Mouse (Mus musculus) midbrain, embryonic 11.5 days (tissue): ENCODE results near the gene Aldh9a1. TPM values are rescaled to one million over a fixed set of nuclear protein-coding genes. Genes with fewer than 3 reads are reported as not detected.
"Not testable (repeated sequence)": the region's sequence is repeated elsewhere in the genome, so short reads cannot be mapped to it uniquely, and the experiment has no call there.

ENCODE experiments used
- ATAC-seq: fragments of 200-750 bp; cut with Nextera tagmentation; 2 replicates; pipeline ENCODE4 v1.8.0; 2017; ENCODE audit warnings: moderate TSS enrichment, moderate library complexity; ENCODE audit not compliant: low FRiP score
- DNase-seq: peaks from one replicate; pipeline ENCODE4 v3.0.0; 2015; ENCODE audit warnings: low spot score; ENCODE audit errors: missing footprints
- H3K27ac ChIP-seq: fragments of 300-500 bp; sonication (generic); 2 replicates; pipeline ENCODE4 v1.5.1; 2014; ENCODE audit warnings: low read depth, low read length
- H3K27me3 ChIP-seq: fragments of 300-500 bp; sonication (generic); 2 replicates; pipeline ENCODE4 v1.6.1; 2014; ENCODE audit warnings: mild to moderate bottlenecking, low read length, moderate library complexity, mixed read lengths; ENCODE audit not compliant: control insufficient read depth, insufficient read depth
- H3K36me3 ChIP-seq: fragments of 300-500 bp; sonication (generic); 2 replicates; pipeline ENCODE4 v1.6.1; 2014; ENCODE audit warnings: mild to moderate bottlenecking, low read length, moderate library complexity, mixed read lengths; ENCODE audit not compliant: control insufficient read depth, insufficient read depth
- H3K4me1 ChIP-seq: fragments of 300-500 bp; sonication (generic); 2 replicates; pipeline ENCODE4 v1.6.1; 2014; ENCODE audit warnings: low read length; ENCODE audit not compliant: control insufficient read depth, insufficient read depth
- H3K4me2 ChIP-seq: fragments of 300-500 bp; sonication (generic); 2 replicates; pipeline ENCODE4 v1.6.1; 2014; ENCODE audit warnings: mild to moderate bottlenecking, moderate library complexity
- H3K4me3 ChIP-seq: fragments of 300-500 bp; sonication (generic); 2 replicates; pipeline ENCODE4 v1.5.1; 2014; ENCODE audit warnings: low read depth, low read length
- H3K9ac ChIP-seq: fragments of 300-500 bp; sonication (generic); 2 replicates; pipeline ENCODE4 v1.6.1; 2014; ENCODE audit warnings: low read length
- H3K9me3 ChIP-seq: fragments of 300-500 bp; sonication (generic); 2 replicates; pipeline ENCODE4 v1.6.1; 2016; ENCODE audit warnings: low read length; ENCODE audit not compliant: control insufficient read depth
- WGBS: fragments of 180-500 bp; shearing (Covaris S2); extraction: QIAGEN DNeasy Blood & Tissue Kit; methylation state at CpG from one replicate; pipeline ENCODE4 v1.1.7; 2014; 5-methylcytosine and 5-hydroxymethylcytosine counted together
- polyA plus RNA-seq: library from polyadenylated mRNA; unstranded; fragments of >200 nt; fragmentation: Nextera tagmentation; extraction: Ambion mirVana; gene quantifications from 2 replicates; pipeline ENCODE4 v1.2.1, GENCODE M21; 2014

Gene Aldh9a1
- polyA plus RNA-seq, 1 experiment from 2014 or later: 36.5 TPM

GRCm38 (mm10) chr1:167345994-167346520 is 3.7 kb upstream of the Aldh9a1 start:
- not testable (repeated sequence) for H3K4me1 ChIP-seq, H3K4me2 ChIP-seq, H3K9me3 ChIP-seq, ATAC-seq, H3K27ac ChIP-seq, H3K9ac ChIP-seq, DNase-seq, H3K4me3 ChIP-seq, H3K36me3 ChIP-seq, H3K27me3 ChIP-seq
- 91% methylated on average over 10 of the region's 10 CpGs for WGBS

- DNase-seq, H3K4me2 ChIP-seq, H3K4me1 ChIP-seq, H3K4me3 ChIP-seq, ATAC-seq, H3K36me3 ChIP-seq, H3K9me3 ChIP-seq, H3K27ac ChIP-seq, H3K9ac ChIP-seq, H3K27me3 ChIP-seq: not testable (repeated sequence)
- WGBS: 56% methylated on average over 3 of the region's 3 CpGs
These were observed 585 bp upstream of the Aldh9a1 start for GRCm38 (mm10) chr1:167349206-167349605.

GRCm38 (mm10) chr1:167350597-167351415 is 1.0 kb downstream of the Aldh9a1 start:
- 37% methylated on average over 13 of the region's 13 CpGs for WGBS
- Histone ChIP-seq H3K4me1 (no peaks in the 10 kb centered on the region), H3K27ac (no peak overlapping the region), H3K4me3 (peak overlapping the region; percentile 68), H3K36me3 (peaks cover 2% of the 10 kb centered on the region; the same call in 1 of the 2 replicates), H3K4me2 (peak overlapping the region; percentile 68), H3K9ac (peak overlapping the region; percentile 78), H3K27me3 (no peaks in the 10 kb centered on the region), H3K9me3 (no peaks in the 10 kb centered on the region)
- DNase-seq (no peak), ATAC-seq (no peak)

GRCm38 (mm10) chr1:167352403-167352802 is 2.6 kb downstream of the Aldh9a1 start:
- ATAC-seq: no peak
- Histone ChIP-seq H3K27ac (no peak overlapping the region), H3K9me3 (no peaks in the 10 kb centered on the region), H3K9ac (no peak overlapping the region), H3K4me1 (no peaks in the 10 kb centered on the region), H3K36me3 (peaks cover 2% of the 10 kb centered on the region; the same call in 1 of the 2 replicates), H3K4me3 (no peak overlapping the region), H3K4me2 (no peak overlapping the region), H3K27me3 (no peaks in the 10 kb centered on the region)
- DNase-seq: no peak
- WGBS: 95% methylated on average over 14 of the region's 14 CpGs

- Histone ChIP-seq H3K4me1 (no peaks in the 10 kb centered on the region), H3K4me3 (no peak overlapping the region), H3K9me3 (no peaks in the 10 kb centered on the region), H3K9ac (no peak overlapping the region), H3K4me2 (no peak overlapping the region), H3K27ac (no peak overlapping the region), H3K27me3 (no peaks in the 10 kb centered on the region), H3K36me3 (peaks cover 5% of the 10 kb centered on the region; the same call in 1 of the 2 replicates)
- ATAC-seq (no peak), DNase-seq (no peak)
- 93% methylated on average over 9 of the region's 9 CpGs for WGBS
These were observed 7.6 kb downstream of the Aldh9a1 start for GRCm38 (mm10) chr1:167357387-167357786.

- no peak overlapping the region for H3K4me3 ChIP-seq
- no peaks in the 10 kb centered on the region for H3K9me3 ChIP-seq
- H3K9ac ChIP-seq: no peak overlapping the region
- H3K27me3 ChIP-seq: no peaks in the 10 kb centered on the region
- H3K4me1 ChIP-seq: no peaks in the 10 kb centered on the region
- no peak overlapping the region for H3K27ac ChIP-seq
- ATAC-seq: no peak
- H3K36me3 ChIP-seq: peaks cover 5% of the 10 kb centered on the region; the same call in 1 of the 2 replicates
- H3K4me2 ChIP-seq: no peak overlapping the region
- DNase-seq: no peak
- 88% methylated on average over 9 of the region's 9 CpGs for WGBS
These were observed 8.9 kb downstream of the Aldh9a1 start for GRCm38 (mm10) chr1:167358731-167359130.

GRCm38 (mm10) chr1:167360268-167360667 is 10.5 kb downstream of the Aldh9a1 start:
- 66% methylated on average over 4 of the region's 4 CpGs for WGBS
- Histone ChIP-seq H3K36me3 (peaks cover 2% of the 10 kb centered on the region; the same call in 1 of the 2 replicates), H3K9me3 (no peaks in the 10 kb centered on the region)

GRCm38 (mm10) chr1:167362819-167363218 is 13.0 kb downstream of the Aldh9a1 start:
- H3K9ac ChIP-seq: no peak overlapping the region
- H3K4me3 ChIP-seq: no peak overlapping the region
- H3K9me3 ChIP-seq: no peaks in the 10 kb centered on the region
- H3K27ac ChIP-seq: no peak overlapping the region
- no peak overlapping the region for H3K4me2 ChIP-seq
- H3K36me3 ChIP-seq: peaks cover 2% of the 10 kb centered on the region; the same call in 1 of the 2 replicates
- DNase-seq: no peak
- no peaks in the 10 kb centered on the region for H3K27me3 ChIP-seq
- no peak for ATAC-seq
- WGBS: 87% methylated on average over 4 of the region's 4 CpGs
- no peaks in the 10 kb centered on the region for H3K4me1 ChIP-seq

More at GRCm38 (mm10) chr1:167360268-167360667, 10.5 kb downstream of the Aldh9a1 start:
- no peak overlapping the region for H3K9ac ChIP-seq
- no peak for ATAC-seq
- no peak overlapping the region for H3K4me3 ChIP-seq
- no peak overlapping the region for H3K27ac ChIP-seq
- no peaks in the 10 kb centered on the region for H3K27me3 ChIP-seq
- H3K4me2 ChIP-seq: no peak overlapping the region
- H3K4me1 ChIP-seq: no peaks in the 10 kb centered on the region
- no peak for DNase-seq

GRCm38 (mm10) chr1:167363322-167363721 is 13.5 kb downstream of the Aldh9a1 start:
- no peak overlapping the region for H3K4me3 ChIP-seq
- H3K27ac ChIP-seq: no peak overlapping the region
- no peaks in the 10 kb centered on the region for H3K4me1 ChIP-seq
- no peaks in the 10 kb centered on the region for H3K9me3 ChIP-seq
- H3K27me3 ChIP-seq: no peaks in the 10 kb centered on the region
- DNase-seq (no peak), ATAC-seq (no peak)
- no peak overlapping the region for H3K9ac ChIP-seq
- H3K36me3 ChIP-seq: peaks cover 2% of the 10 kb centered on the region; the same call in 1 of the 2 replicates
- H3K4me2 ChIP-seq: no peak overlapping the region
- WGBS: 69% methylated on average over 5 of the region's 5 CpGs
